Mouse (Mus musculus) lung, postnatal 4 days (tissue): ENCODE results near the gene Smim7.

Experiments used
- DNase-seq, 2 experiments: peaks; one replicate each; pipeline ENCODE4 v3.0.0; 2021

The Smim7 gene

GRCm38 (mm10) chr8:72547122-72547801, 23.6 kb downstream of the Smim7 start:
- DNase-seq: peak in 1 of 2 experiments; percentile 42

- DNase-seq: no peak
These were observed 31.7 kb downstream of the Smim7 start for GRCm38 (mm10) chr8:72539234-72539633.

GRCm38 (mm10) chr8:72534888-72535287, 36.0 kb downstream of the Smim7 start:
- DNase-seq: no peak

- no peak for DNase-seq
These were observed 38.8 kb downstream of the Smim7 start for GRCm38 (mm10) chr8:72532103-72532502.

- DNase-seq: no peak
These were observed 49.0 kb downstream of the Smim7 start for GRCm38 (mm10) chr8:72521888-72522287.

- DNase-seq: no peak
These were observed 53.4 kb downstream of the Smim7 start for GRCm38 (mm10) chr8:72517421-72517988.
